Mouse (Mus musculus): ENCODE results near the gene Adrm1. TPM values are rescaled to one million over a fixed set of nuclear protein-coding genes. Genes with fewer than 3 reads are reported as not detected.
A peak's percentile ranks its signal among the peaks of the same experiment; 100 is the strongest.

Adrm1 gene
- total and polyA plus RNA-seq, 3 experiments: 287 to 312 TPM; not detected in 1

DNA sequence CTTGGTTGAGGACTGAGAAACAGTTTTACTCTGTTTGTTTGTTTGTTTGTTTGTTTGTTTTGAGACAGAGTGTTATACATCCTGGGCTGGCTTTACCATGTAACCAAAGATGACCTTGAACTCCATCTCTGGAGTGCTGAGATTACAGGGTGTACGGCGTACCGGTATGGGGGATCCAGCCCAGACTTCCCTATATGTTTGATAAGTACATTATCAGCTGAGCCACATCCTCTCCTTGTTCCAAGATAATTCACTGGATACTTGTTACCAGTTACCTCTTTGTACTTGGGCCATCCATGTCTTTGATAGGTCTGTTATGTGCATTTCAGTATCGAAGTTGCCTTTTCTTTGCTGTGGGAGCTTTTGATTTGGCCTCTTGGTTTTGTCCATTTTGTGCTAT, 38.1 kb upstream of the Adrm1 start:
- no peak overlapping the region for H3K9ac ChIP-seq (ENCODE audit: control insufficient read depth, low read depth, low read length, poor library complexity, severe bottlenecking)
- H3K79me2 ChIP-seq (ENCODE audit: control insufficient read depth, insufficient read depth, low read length, poor library complexity): peaks cover 14% of the 10 kb centered on the region
- no peak for TF ChIP-seq GABPA (IDR thresholded peaks at IDR 0.05; ENCODE audit: low read depth, low read length)
- TF ChIP-seq USF2 (IDR thresholded peaks at IDR 0.05; ENCODE audit: borderline replicate concordance in 1 of 2, insufficient read depth in 1 of 2, low read depth in 1 of 2, low read length in 2 of 2): no peak
- peak; percentile 85 to 86 for TF ChIP-seq EP300 (IDR thresholded peaks at IDR 0.05; ENCODE audit: low read depth in 1 of 2, low read length in 2 of 2)
- peak; percentile 76 for TF ChIP-seq TCF12 (IDR thresholded peaks at IDR 0.05; ENCODE audit: low read depth, low read length)
- TF ChIP-seq ZNF384 (IDR thresholded peaks at IDR 0.05; ENCODE audit: low read depth, low read length): no peak
- 0 out of 2 replicates have a peak, but pooled peaks have one; percentile 43 for TF ChIP-seq ETS1 (IDR thresholded peaks at IDR 0.05; ENCODE audit: low read depth, low read length)
- TF ChIP-seq MEF2A (IDR thresholded peaks at IDR 0.05; ENCODE audit: extremely low read depth, insufficient replicate concordance, low read depth, low read length, poor library complexity, severe bottlenecking): no peak
- peak; percentile 83; the same call in 1 of the 2 replicates for TF ChIP-seq RCOR1 (IDR thresholded peaks at IDR 0.05; ENCODE audit: low read depth, low read length)
- TF ChIP-seq GATA1 (IDR thresholded peaks at IDR 0.05; ENCODE audit: low read depth, low read length): peak; percentile 90
- TF ChIP-seq TAL1 (IDR thresholded peaks at IDR 0.05; ENCODE audit: low read length): peak; percentile 64

DNA sequence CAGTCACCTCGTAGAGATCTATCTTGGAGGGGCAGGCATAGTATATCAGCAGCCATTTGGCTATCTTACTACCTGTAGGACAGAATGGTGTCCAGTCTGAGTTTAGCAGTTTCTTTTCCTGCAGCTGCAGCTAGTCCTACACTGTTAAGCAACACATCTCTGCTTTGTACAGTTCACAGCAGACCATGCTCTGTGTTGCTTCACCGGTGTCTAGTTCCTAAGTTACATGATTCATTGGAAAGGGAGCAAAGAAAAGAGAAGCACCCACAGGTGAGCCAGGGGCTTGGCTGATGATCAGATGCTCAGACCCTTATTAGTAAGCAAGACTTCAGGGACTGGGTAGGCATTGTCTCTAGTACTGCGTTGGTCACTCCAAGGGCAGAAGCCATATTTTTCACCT, 37.4 kb upstream of the Adrm1 start:
- H3K27me3 ChIP-seq (ENCODE audit: control insufficient read depth in 1 of 2, insufficient read depth in 2 of 2, low read length in 2 of 2): no peaks in the 10 kb centered on the region
- no peak for TF ChIP-seq MAX (IDR thresholded peaks at IDR 0.05; ENCODE audit: low read length)
- no peak for TF ChIP-seq ZC3H11A (IDR thresholded peaks at IDR 0.05; ENCODE audit: low read depth, low read length)
- no peak for TF ChIP-seq GABPA (IDR thresholded peaks at IDR 0.05; ENCODE audit: low read depth, low read length)
- no peak for TF ChIP-seq USF2 (IDR thresholded peaks at IDR 0.05; ENCODE audit: borderline replicate concordance in 1 of 2, insufficient read depth in 1 of 2, low read depth in 1 of 2, low read length in 2 of 2)
- TF ChIP-seq CHD1 (IDR thresholded peaks at IDR 0.05; ENCODE audit: low read depth, low read length): no peak
- peak in 1 of 2 experiments; percentile 29; a peak in 1 of 4 replicates for TF ChIP-seq EP300 (IDR thresholded peaks at IDR 0.05; ENCODE audit: low read depth in 1 of 2, low read length in 2 of 2)
- no peak for TF ChIP-seq JUND (IDR thresholded peaks at IDR 0.05; ENCODE audit: low read depth, low read length)
- peaks cover 17 to 28% of the 10 kb centered on the region in 2 experiments for H3K4me1 ChIP-seq (ENCODE audit: control insufficient read depth in 1 of 2, insufficient read depth in 2 of 2, low read length in 2 of 2)
- H3K4me3 ChIP-seq (ENCODE audit: control insufficient read depth in 1 of 2, insufficient read depth in 1 of 2, low read depth in 2 of 2, low read length in 2 of 2): no peak overlapping the region
- H3K27ac ChIP-seq (ENCODE audit: control insufficient read depth, low read depth, low read length): no peak overlapping the region
- peaks cover 10% of the 10 kb centered on the region; the same call in 1 of the 2 replicates for H3K79me2 ChIP-seq (ENCODE audit: control insufficient read depth, insufficient read depth, low read length, poor library complexity)
- H3K9me3 ChIP-seq (replicated peaks; ENCODE audit: insufficient read depth, low read length): no peaks in the 10 kb centered on the region
- peaks cover 4 to 33% of the 10 kb centered on the region in 2 experiments; a peak in 3 of 4 replicates for H3K36me3 ChIP-seq (ENCODE audit: control insufficient read depth in 1 of 2, insufficient read depth in 2 of 2, low read length in 2 of 2)
- no peak overlapping the region for H3K9ac ChIP-seq (ENCODE audit: control insufficient read depth, low read depth, low read length, poor library complexity, severe bottlenecking)
- no peak for DNase-seq (ENCODE audit: low read depth, low spot score)

More for the DNA sequence above, 38.1 kb upstream of the Adrm1 start:
- no peak overlapping the region for H3K27ac ChIP-seq (ENCODE audit: control insufficient read depth, low read depth, low read length)
- H3K27me3 ChIP-seq (ENCODE audit: control insufficient read depth in 1 of 2, insufficient read depth in 2 of 2, low read length in 2 of 2): no peaks in the 10 kb centered on the region
- no peak overlapping the region for H3K4me3 ChIP-seq (ENCODE audit: control insufficient read depth in 1 of 2, insufficient read depth in 1 of 2, low read depth in 2 of 2, low read length in 2 of 2)
- H3K9me3 ChIP-seq (replicated peaks; ENCODE audit: insufficient read depth, low read length): no peaks in the 10 kb centered on the region
- peak; percentile 30 for DNase-seq (ENCODE audit: low read depth, low spot score)
- H3K36me3 ChIP-seq (ENCODE audit: control insufficient read depth in 1 of 2, insufficient read depth in 2 of 2, low read length in 2 of 2): peaks cover 2 to 33% of the 10 kb centered on the region in 2 experiments; a peak in 3 of 4 replicates
- H3K4me1 ChIP-seq (ENCODE audit: control insufficient read depth in 1 of 2, insufficient read depth in 2 of 2, low read length in 2 of 2): peaks cover 17 to 28% of the 10 kb centered on the region in 2 experiments

Data from MEL (cell line).